Mouse (Mus musculus) stomach, embryonic 16.5 days (tissue): ENCODE data around the gene Tnfaip1. TPM values are rescaled to one million over a fixed set of nuclear protein-coding genes. Genes with fewer than 3 reads are reported as not detected.
A peak's percentile ranks its signal among the peaks of the same experiment; 100 is the strongest.

Experiments used
- ATAC-seq: fragments of 200-750 bp; cut with Nextera tagmentation; 2 replicates; pipeline ENCODE4 v1.8.0; 2017; ENCODE audit warnings: moderate number of reproducible peaks, moderate TSS enrichment; ENCODE audit not compliant: insufficient read depth, low FRiP score
- H3K27ac ChIP-seq: fragments of 300-500 bp; sonication (generic); 2 replicates; pipeline ENCODE4 v1.5.1; 2014; ENCODE audit warnings: low read length
- H3K27me3 ChIP-seq: fragments of 300-500 bp; sonication (generic); 2 replicates; pipeline ENCODE4 v1.6.1; 2014; ENCODE audit warnings: low read length, control low read depth, mixed read lengths; ENCODE audit not compliant: control insufficient read depth, insufficient read depth
- H3K36me3 ChIP-seq: fragments of 300-500 bp; sonication (generic); 2 replicates; pipeline ENCODE4 v1.6.1; 2014; ENCODE audit warnings: low read length; ENCODE audit not compliant: control insufficient read depth, insufficient read depth
- H3K4me1 ChIP-seq: fragments of 300-500 bp; sonication (generic); 2 replicates; pipeline ENCODE4 v1.6.1; 2014; ENCODE audit warnings: low read length, control low read depth, mixed read lengths; ENCODE audit not compliant: control insufficient read depth, insufficient read depth
- H3K4me2 ChIP-seq: fragments of 300-500 bp; sonication (generic); 2 replicates; pipeline ENCODE4 v1.6.1; 2014; ENCODE audit warnings: low read depth, low read length, mixed read lengths
- H3K4me3 ChIP-seq: fragments of 300-500 bp; sonication (generic); replicated peaks from 2 replicates; pipeline ENCODE4 v1.5.1; 2014; ENCODE audit warnings: mild to moderate bottlenecking, low read length
- H3K9ac ChIP-seq: fragments of 300-500 bp; sonication (generic); 2 replicates; pipeline ENCODE4 v1.6.1; 2014; ENCODE audit warnings: low read length
- H3K9me3 ChIP-seq: fragments of 300-500 bp; sonication (generic); replicated peaks from 2 replicates; pipeline ENCODE4 v1.6.1; 2016; ENCODE audit warnings: low read length, control low read depth; ENCODE audit not compliant: control insufficient read depth
- WGBS: fragments of 180-500 bp; shearing (Covaris S2); extraction: QIAGEN DNeasy Blood & Tissue Kit; methylation state at CpG from one replicate; pipeline ENCODE4 v1.1.7; 2014; 5-methylcytosine and 5-hydroxymethylcytosine counted together
- polyA plus RNA-seq: library from polyadenylated mRNA; unstranded; fragments of >200 nt; fragmentation: Nextera tagmentation; extraction: Ambion mirVana; gene quantifications from 2 replicates; pipeline ENCODE4 v1.2.1, GENCODE M21; 2015

Gene Tnfaip1
- polyA plus RNA-seq, 1 experiment from 2014 or later: 76.2 TPM

DNA sequence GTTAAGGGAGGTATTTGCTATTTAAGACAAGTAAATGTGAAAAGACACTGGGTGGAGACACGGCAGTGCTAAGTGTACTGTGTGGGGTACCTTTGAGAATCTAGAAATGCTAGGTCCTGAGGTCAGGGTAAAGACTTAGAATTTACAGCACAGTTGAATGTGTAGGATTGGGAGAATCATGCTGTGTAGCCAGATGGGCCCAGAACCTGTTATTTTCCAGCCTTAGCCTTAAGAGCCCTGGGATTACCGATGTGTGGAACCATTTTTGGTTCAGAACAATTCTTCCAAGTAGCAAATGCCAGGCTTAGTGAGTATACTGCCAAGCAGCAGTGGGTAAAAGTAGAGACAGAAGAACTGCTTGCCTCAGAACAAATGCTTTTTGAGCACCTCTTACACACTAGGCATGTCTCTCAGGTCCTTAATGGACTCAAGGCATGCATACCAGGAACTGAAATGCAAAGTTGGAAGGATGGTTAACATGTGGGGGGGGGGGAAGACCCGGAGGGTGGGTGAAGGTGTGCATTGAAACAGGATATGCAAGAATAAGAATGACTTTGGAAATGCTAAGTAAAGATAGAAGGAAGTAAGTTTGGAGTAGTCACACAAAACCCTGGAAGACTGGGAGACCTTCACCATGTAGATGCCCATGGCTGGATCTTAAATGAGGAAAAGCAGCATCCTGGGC, 22.9 kb downstream of the Tnfaip1 start:
- peak overlapping the region; percentile 93 for H3K4me2 ChIP-seq
- no peaks in the 10 kb centered on the region for H3K27me3 ChIP-seq
- H3K9me3 ChIP-seq: no peaks in the 10 kb centered on the region
- WGBS: 70% methylated on average over 3 of the region's 3 CpGs
- peaks cover 19% of the 10 kb centered on the region for H3K36me3 ChIP-seq
- peak overlapping the region; percentile 93 for H3K4me3 ChIP-seq
- peak overlapping the region; percentile 98; the same call in 1 of the 2 replicates for H3K9ac ChIP-seq
- ATAC-seq: no peak
- no peak overlapping the region for H3K27ac ChIP-seq
- peaks cover 13% of the 10 kb centered on the region for H3K4me1 ChIP-seq

DNA sequence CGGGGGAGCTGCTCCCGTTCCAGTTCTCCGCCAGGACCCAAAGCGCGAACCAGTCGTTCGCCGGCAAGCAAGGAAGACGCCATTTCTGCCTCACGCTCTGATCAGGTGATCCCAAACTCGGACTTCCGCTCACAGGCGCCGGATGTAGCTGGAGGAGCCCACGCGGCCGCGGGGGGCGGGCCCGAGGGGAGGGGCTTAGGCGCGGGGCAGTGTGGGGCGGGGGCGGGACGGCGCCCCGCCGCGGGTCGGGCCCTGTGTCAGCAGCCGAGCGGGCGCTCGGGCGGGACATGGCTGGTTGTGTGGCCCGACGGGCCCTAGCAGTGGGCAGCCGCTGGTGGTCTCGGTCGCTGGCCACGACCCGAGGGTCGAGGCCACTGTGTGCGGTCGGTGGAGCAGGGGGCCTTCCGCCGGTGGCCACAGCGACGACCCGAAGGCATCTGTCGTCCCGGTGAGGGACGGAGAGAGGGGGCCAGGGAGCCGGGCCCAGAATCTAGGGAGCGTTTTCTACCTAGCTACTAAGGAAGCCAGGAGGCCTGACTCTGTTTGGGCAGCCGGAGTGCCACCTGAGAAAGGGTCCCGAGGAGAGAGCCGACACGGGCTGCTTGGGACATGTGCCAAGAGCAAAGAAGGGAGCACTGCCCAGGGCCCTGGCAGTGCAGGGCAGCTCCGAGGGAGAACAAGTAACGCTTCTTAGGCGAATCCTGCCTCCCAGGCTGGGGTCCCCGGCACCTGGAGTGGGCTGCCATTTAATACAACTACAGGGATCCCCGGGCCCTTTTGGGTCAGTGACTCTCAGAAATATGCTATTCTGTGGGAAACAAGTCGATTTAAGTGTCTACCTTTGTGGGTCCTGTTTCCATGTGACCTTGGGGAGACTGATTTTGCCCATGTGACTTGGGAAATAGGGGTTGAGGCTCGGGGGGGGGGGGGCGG, 23.8 kb downstream of the Tnfaip1 start, which contains the start of the genes Tmem199 and Poldip2:
TSS of gene Tmem199 (minus strand) at position 148 of the 933 bp plus-strand sequence.
TSS of gene Poldip2 (plus strand) at position 169 of the 933 bp plus-strand sequence.
- ATAC-seq: peak; percentile 99
- peak within 1 kb of the TSS; percentile 93 for H3K4me2 ChIP-seq
- H3K9ac ChIP-seq: peak within 1 kb of the TSS; percentile 98
- peak within 1 kb of the TSS; percentile 75 for H3K27ac ChIP-seq
- no peaks in the 10 kb centered on the region for H3K27me3 ChIP-seq
- peaks cover 13% of the 10 kb centered on the region for H3K4me1 ChIP-seq
- H3K9me3 ChIP-seq: no peaks in the 10 kb centered on the region
- peak within 1 kb of the TSS; percentile 93 for H3K4me3 ChIP-seq
- H3K36me3 ChIP-seq: peaks cover 19% of the 10 kb centered on the region
- WGBS: under 1% methylated on average over 67 of the region's 67 CpGs

DNA sequence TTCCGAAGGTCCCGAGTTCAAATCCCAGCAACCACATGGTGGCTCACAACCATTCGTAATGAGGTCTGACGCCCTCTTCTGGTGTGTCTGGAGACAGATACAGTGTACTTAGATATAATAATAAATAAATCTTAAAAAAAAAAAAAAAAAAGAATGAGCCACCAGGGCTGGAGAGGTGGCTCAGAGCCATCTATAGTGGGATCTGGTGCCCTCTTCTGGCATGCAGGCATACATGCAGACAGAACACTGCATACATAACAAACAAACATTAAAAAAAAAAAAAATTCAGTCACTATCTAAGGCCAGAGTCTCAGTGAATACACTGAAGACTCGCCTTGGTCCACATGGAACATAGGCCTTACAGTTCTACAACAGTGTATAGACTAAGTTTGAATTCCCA, 27.0 kb downstream of the Tnfaip1 start:
- 82% methylated on average over 5 of the region's 5 CpGs for WGBS

DNA sequence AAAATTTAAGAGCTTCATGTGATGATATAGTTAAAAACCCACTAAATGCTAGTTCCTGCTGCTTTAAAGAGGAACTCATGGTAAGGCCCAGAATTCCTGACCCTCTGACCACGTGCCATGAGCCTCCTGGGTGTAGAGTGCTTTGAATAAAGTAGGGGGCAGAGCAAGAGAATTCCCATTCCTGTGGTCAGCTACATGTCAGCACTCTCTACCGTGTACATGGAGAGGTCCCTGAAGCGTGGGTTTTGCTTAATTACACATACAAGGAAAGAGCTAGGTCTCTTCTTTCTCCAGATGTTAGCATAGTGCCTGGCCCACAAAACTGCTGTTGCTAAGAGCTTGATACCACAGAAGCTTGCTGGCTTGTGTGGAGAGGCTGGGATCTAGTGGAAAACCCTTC, 30.7 kb downstream of the Tnfaip1 start:
- WGBS: 81% methylated on average over 3 of the region's 3 CpGs

More for the DNA sequence above, 27.0 kb downstream of the Tnfaip1 start:
- no peak overlapping the region for H3K4me3 ChIP-seq
- no peaks in the 10 kb centered on the region for H3K9me3 ChIP-seq
- H3K4me2 ChIP-seq: no peak overlapping the region
- no peaks in the 10 kb centered on the region for H3K36me3 ChIP-seq
- no peaks in the 10 kb centered on the region for H3K27me3 ChIP-seq
- ATAC-seq: no peak
- no peak overlapping the region for H3K9ac ChIP-seq
- peaks cover 13% of the 10 kb centered on the region for H3K4me1 ChIP-seq
- no peak overlapping the region for H3K27ac ChIP-seq

DNA sequence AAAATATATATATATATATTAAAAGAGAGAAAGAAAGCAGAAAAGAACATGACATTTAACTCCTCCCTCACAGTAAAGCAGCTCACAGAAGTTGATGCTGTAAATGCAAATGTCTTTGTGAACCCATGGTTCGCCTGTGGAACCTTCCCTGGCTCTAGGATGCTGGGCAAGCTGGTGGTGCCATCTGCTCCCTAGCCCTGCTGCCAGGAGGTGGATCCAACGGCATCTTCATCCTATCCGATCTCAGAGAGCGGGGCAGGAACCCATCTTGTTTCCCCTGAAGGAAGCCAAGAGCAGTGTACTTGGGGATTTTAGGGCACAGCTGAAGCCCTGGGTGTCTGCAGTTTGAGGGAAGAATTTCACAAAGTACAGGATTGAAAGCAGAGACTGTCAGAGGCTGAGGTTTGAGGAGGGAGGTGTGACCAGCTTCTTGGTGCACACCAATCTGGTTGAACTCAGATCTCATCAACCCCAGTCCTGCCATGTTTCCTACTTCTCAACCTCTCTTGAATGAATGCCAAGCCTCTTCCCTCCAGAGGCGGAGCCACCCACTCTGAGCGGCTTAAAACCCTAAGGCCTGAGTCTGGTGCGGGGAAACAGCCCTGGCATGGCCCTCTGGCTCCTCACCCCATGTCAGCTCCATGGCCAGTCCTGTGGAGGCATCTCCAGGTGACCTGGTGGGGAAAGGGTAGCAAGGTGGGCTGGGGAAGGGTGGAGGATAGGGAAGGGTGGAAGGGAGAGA, 33.1 kb downstream of the Tnfaip1 start, which contains the start of gene Sebox:
TSS of gene Sebox (plus strand) at position 539 of the 742 bp plus-strand sequence.
- WGBS: 70% methylated on average over 7 of the region's 7 CpGs

More for the DNA sequence above, 30.7 kb downstream of the Tnfaip1 start:
- no peak for ATAC-seq
- H3K36me3 ChIP-seq: no peaks in the 10 kb centered on the region
- H3K4me2 ChIP-seq: no peak overlapping the region
- H3K4me1 ChIP-seq: no peaks in the 10 kb centered on the region
- H3K27ac ChIP-seq: no peak overlapping the region
- H3K9ac ChIP-seq: no peak overlapping the region
- no peaks in the 10 kb centered on the region for H3K9me3 ChIP-seq
- no peaks in the 10 kb centered on the region; the same call in 1 of the 2 replicates for H3K27me3 ChIP-seq
- no peak overlapping the region for H3K4me3 ChIP-seq

DNA sequence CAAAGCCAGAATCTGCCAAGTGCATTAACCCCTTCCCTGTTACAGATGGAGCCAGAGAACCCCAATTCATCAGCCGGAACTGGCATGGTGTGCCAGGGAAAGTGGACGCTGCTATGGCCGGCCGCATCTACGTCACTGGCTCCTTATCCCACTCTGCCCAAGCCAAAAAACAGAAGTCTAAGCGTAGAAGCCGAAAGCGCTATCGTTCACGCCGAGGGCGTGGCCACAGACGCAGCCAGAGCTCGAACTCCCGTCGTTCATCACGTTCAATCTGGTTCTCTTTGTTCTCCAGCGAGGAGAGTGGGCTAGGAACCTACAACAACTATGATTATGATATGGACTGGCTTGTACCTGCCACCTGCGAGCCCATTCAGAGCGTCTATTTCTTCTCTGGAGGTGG, 34.6 kb downstream of the Tnfaip1 start:
- Histone ChIP-seq H3K27ac (no peak overlapping the region), H3K4me2 (no peak overlapping the region), H3K36me3 (no peaks in the 10 kb centered on the region), H3K4me1 (peaks cover 6% of the 10 kb centered on the region), H3K9ac (no peak overlapping the region), H3K27me3 (peaks cover 21% of the 10 kb centered on the region), H3K4me3 (no peak overlapping the region), H3K9me3 (no peaks in the 10 kb centered on the region)
- 67% methylated on average over 20 of the region's 20 CpGs for WGBS
- no peak for ATAC-seq

More for the DNA sequence above, 33.1 kb downstream of the Tnfaip1 start, which contains the start of gene Sebox:
- Histone ChIP-seq H3K4me3 (no peak within 1 kb of the TSS), H3K27me3 (peaks cover 18% of the 10 kb centered on the region; the same call in 1 of the 2 replicates), H3K9ac (no peak within 1 kb of the TSS), H3K4me1 (no peaks in the 10 kb centered on the region), H3K4me2 (no peak within 1 kb of the TSS), H3K36me3 (no peaks in the 10 kb centered on the region), H3K9me3 (no peaks in the 10 kb centered on the region), H3K27ac (no peak within 1 kb of the TSS)
- no peak for ATAC-seq

DNA sequence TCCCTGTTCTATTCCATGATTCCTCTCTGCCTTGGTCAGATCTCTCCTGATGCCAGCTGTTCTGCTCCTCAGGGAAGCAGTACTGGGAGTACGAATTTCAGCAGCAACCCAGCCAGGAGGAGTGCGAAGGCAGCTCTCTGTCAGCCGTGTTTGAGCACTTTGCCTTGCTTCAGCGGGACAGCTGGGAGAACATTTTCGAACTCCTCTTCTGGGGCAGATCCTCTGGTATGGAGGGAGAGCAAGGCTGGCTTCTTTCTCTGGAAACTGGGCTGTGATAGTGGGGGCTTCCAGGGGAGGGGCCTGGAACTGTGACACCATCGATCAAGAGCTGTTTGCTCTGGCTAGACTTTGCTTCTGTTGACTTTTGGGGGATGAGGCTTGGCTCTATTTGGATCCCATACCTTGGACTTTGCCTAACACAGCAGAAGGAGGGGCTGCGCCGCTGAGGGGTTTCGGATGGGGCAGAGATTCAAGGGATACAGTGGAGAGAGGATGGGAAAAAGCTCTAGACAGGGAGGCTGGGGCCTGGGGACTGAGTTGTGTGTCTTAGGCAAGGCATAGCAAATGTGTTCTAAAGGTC, 35.4 kb downstream of the Tnfaip1 start:
- Histone ChIP-seq H3K4me2 (no peak overlapping the region), H3K36me3 (no peaks in the 10 kb centered on the region), H3K9ac (no peak overlapping the region), H3K9me3 (no peaks in the 10 kb centered on the region), H3K4me1 (peaks cover 6% of the 10 kb centered on the region), H3K27ac (no peak overlapping the region), H3K4me3 (no peak overlapping the region), H3K27me3 (peaks cover 30% of the 10 kb centered on the region)
- WGBS: 48% methylated on average over 9 of the region's 9 CpGs
- no peak for ATAC-seq

DNA sequence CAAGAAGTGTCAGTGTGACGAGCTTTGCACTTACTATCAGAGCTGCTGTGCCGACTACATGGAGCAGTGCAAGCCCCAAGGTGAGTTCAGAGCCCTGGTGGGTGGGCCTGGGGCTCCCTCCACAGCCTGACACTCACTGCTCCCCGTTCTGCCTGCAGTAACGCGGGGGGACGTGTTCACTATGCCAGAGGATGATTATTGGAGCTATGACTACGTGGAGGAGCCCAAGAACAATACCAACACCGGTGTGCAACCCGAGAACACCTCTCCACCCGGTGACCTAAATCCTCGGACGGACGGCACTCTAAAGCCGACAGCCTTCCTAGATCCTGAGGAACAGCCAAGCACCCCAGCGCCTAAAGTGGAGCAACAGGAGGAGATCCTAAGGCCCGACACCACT, 36.6 kb downstream of the Tnfaip1 start:
- Histone ChIP-seq H3K4me2 (no peak overlapping the region), H3K27me3 (peaks cover 38% of the 10 kb centered on the region), H3K4me1 (peaks cover 6% of the 10 kb centered on the region), H3K4me3 (no peak overlapping the region), H3K9me3 (no peaks in the 10 kb centered on the region), H3K36me3 (no peaks in the 10 kb centered on the region), H3K9ac (no peak overlapping the region), H3K27ac (no peak overlapping the region)
- ATAC-seq: no peak
- WGBS: 42% methylated on average over 16 of the region's 16 CpGs
